9 mouse cellular contexts compared by ENCODE assay signal in genomic region chr4:155580420-155580819, GRCm38 (mm10). TPM values are rescaled to one million over a fixed set of nuclear protein-coding genes. Genes with fewer than 3 reads are reported as not detected.
A peak's percentile ranks its signal among the peaks of the same experiment; 100 is the strongest.
DNase-seq lines count a peak whose midpoint lies in the region; ATAC-seq and TF ChIP-seq lines count a peak whose summit lies in the region.
"Had no signal": no experiment of that assay in that cellular context is flagged by ENCODE, and none has a peak within 500 bp of the region (broad histone marks: within the 10 kb centered on the region; RNA-seq: fewer than 3 reads in every experiment).

No protein-coding gene starts in this region.

- H3K4me2 ChIP-seq in heart, embryonic 11.5 days, result no peak overlapping the region
- H3K4me2 ChIP-seq: neural tube, embryonic 13.5 days had no signal

- TF ChIP-seq EP300 in heart, adult 2 months (IDR thresholded peaks at IDR 0.05; ENCODE audit: insufficient read depth, low read depth, low read length), result no peak

- H3K36me3 ChIP-seq in heart, adult 2 months (ENCODE audit: control insufficient read depth, insufficient read depth, low read length), result no peaks in the 10 kb centered on the region
- H3K36me3 ChIP-seq in heart, embryonic 11.5 days (ENCODE audit: control insufficient read depth, insufficient read depth, low read length), result peaks cover 18% of the 10 kb centered on the region
- peaks cover 27% of the 10 kb centered on the region for H3K36me3 ChIP-seq in thymus, adult 2 months (ENCODE audit: control insufficient read depth, insufficient read depth, low read length)

- no peak for ATAC-seq in heart, embryonic 11.5 days (replicated peaks; ENCODE audit: insufficient number of reproducible peaks, low FRiP score, low TSS enrichment)
- no peak for ATAC-seq in activated CD4-positive, CD25-positive, alpha-beta regulatory T cell, adult 4 months

- no peak overlapping the region for H3K9ac ChIP-seq in heart, adult 2 months (ENCODE audit: low read depth, low read length)
- no peak overlapping the region for H3K9ac ChIP-seq in heart, embryonic 11.5 days (ENCODE audit: low read depth, low read length)
- H3K9ac ChIP-seq: neural tube, embryonic 13.5 days had no signal

- peaks cover 5% of the 10 kb centered on the region for H3K4me1 ChIP-seq in heart, adult 2 months (ENCODE audit: control insufficient read depth, insufficient read depth, low read length)
- H3K4me1 ChIP-seq in heart, embryonic 11.5 days (ENCODE audit: control insufficient read depth, insufficient read depth, low read length), result no peaks in the 10 kb centered on the region
- H3K4me1 ChIP-seq in thymus, adult 2 months (replicated peaks; ENCODE audit: control insufficient read depth, insufficient read depth, low read length), result no peaks in the 10 kb centered on the region
- H3K4me1 ChIP-seq in cortical plate, adult 2 months (ENCODE audit: control insufficient read depth, insufficient read depth, low read length), result no peaks in the 10 kb centered on the region
- H3K4me1 ChIP-seq in olfactory bulb, adult 2 months (ENCODE audit: control insufficient read depth, insufficient read depth, low read length), result no peaks in the 10 kb centered on the region
- H3K4me1 ChIP-seq: neural tube, embryonic 13.5 days had no signal

- H3K79me2 ChIP-seq in heart, adult 2 months (replicated peaks; ENCODE audit: control insufficient read depth, insufficient read depth, low read length), result no peaks in the 10 kb centered on the region; the same call in 1 of the 2 replicates

- H3K27ac ChIP-seq in heart, adult 2 months, result no peak overlapping the region
- H3K27ac ChIP-seq in heart, embryonic 11.5 days (ENCODE audit: low read depth, low read length), result no peak overlapping the region
- no peak overlapping the region for H3K27ac ChIP-seq in thymus, adult 2 months (ENCODE audit: control insufficient read depth, insufficient read depth, low read length)
- no peak overlapping the region for H3K27ac ChIP-seq in cortical plate, adult 2 months (ENCODE audit: insufficient read depth, low read length)
- H3K27ac ChIP-seq in olfactory bulb, adult 2 months (ENCODE audit: insufficient read depth, low read depth, low read length), result no peak overlapping the region
- H3K27ac ChIP-seq: neural tube, embryonic 13.5 days had no signal

- no peak overlapping the region for H3K4me3 ChIP-seq in heart, adult 2 months
- no peak overlapping the region for H3K4me3 ChIP-seq in heart, embryonic 11.5 days (ENCODE audit: low read depth, low read length)
- no peak overlapping the region for H3K4me3 ChIP-seq in thymus, adult 2 months (ENCODE audit: control insufficient read depth, insufficient read depth, low read length)
- no peak overlapping the region for H3K4me3 ChIP-seq in cortical plate, adult 2 months (ENCODE audit: insufficient read depth, low read length)
- no peak overlapping the region for H3K4me3 ChIP-seq in olfactory bulb, adult 2 months (ENCODE audit: insufficient read depth, low read depth, low read length)
- H3K4me3 ChIP-seq: neural tube, embryonic 13.5 days had no signal

- no peaks in the 10 kb centered on the region for H3K27me3 ChIP-seq in heart, adult 2 months (ENCODE audit: control insufficient read depth, insufficient read depth, low read length)
- no peaks in the 10 kb centered on the region for H3K27me3 ChIP-seq in heart, embryonic 11.5 days (ENCODE audit: control insufficient read depth, insufficient read depth, low read length)
- no peaks in the 10 kb centered on the region for H3K27me3 ChIP-seq in thymus, adult 2 months (ENCODE audit: control insufficient read depth, insufficient read depth, low read length)
- H3K27me3 ChIP-seq: neural tube, embryonic 13.5 days had no signal

- peak in 1 of 2 experiments; percentile 71 for DNase-seq in heart, adult 2 months
- DNase-seq in thymus, adult 2 months, result peak; percentile 58
- no peak for DNase-seq in thymus, adult 18-20 months
- peak; percentile 75 to 77 for DNase-seq in layer of hippocampus, postnatal 10 days (ENCODE audit: low spot score in 2 of 2)

- no peak for TF ChIP-seq POLR2A in heart, adult 2 months (IDR thresholded peaks at IDR 0.05; ENCODE audit: insufficient read depth, low read depth, low read length)
- TF ChIP-seq POLR2A in thymus, adult 2 months (IDR thresholded peaks at IDR 0.05; ENCODE audit: control insufficient read depth, extremely low read depth, insufficient read depth, low read length, poor library complexity), result no peak
- no peak for TF ChIP-seq POLR2A in cortical plate, adult 2 months (IDR thresholded peaks at IDR 0.05; ENCODE audit: extremely low read depth, insufficient read depth, low read length)
- TF ChIP-seq POLR2A in olfactory bulb, adult 2 months (IDR thresholded peaks at IDR 0.05; ENCODE audit: insufficient read depth, low read depth, low read length), result no peak

- 32% methylated on average over 1 of the region's 1 CpGs for WGBS in heart, adult 2 months
- 50% methylated on average over 1 of the region's 1 CpGs for WGBS in heart, embryonic 11.5 days (ENCODE audit: insufficient replicate concordance)
- 58% methylated on average over 1 of the region's 1 CpGs for WGBS in thymus, adult 2 months
- WGBS in olfactory bulb, adult 2 months, result 9% methylated on average over 1 of the region's 1 CpGs

- no peaks in the 10 kb centered on the region for H3K9me3 ChIP-seq in heart, embryonic 11.5 days (replicated peaks; ENCODE audit: control insufficient read depth, low read length)
- H3K9me3 ChIP-seq: neural tube, embryonic 13.5 days had no signal

- TF ChIP-seq CTCF in heart, adult 2 months (IDR thresholded peaks at IDR 0.05), result peak; percentile 92
- peak; percentile 27; the same call in 1 of the 2 replicates for TF ChIP-seq CTCF in thymus, adult 2 months (IDR thresholded peaks at IDR 0.05; ENCODE audit: borderline replicate concordance, control insufficient read depth, extremely low read depth, insufficient read depth, low read length, poor library complexity)
- TF ChIP-seq CTCF in cortical plate, adult 2 months (IDR thresholded peaks at IDR 0.05; ENCODE audit: extremely low read depth, insufficient read depth, low read length), result peak; percentile 73
- TF ChIP-seq CTCF in olfactory bulb, adult 2 months (IDR thresholded peaks at IDR 0.05; ENCODE audit: insufficient read depth, low read depth, low read length), result peak; percentile 70

- intact Hi-C loops in heart, adult 2 months (cut with DNase I), result loop anchor here (1.0 kb wide), 1 partner anchor 99 kb away; no protein-coding TSS in a partner anchor

RNA-seq across cellular contexts. Expression of gene Nadk, which starts 18.2 kb away (rescaled TPM):
- total RNA-seq in heart, adult 2 months (2021), result 10 to 100 TPM; 28.4 to 33.2 TPM
- polyA plus RNA-seq in heart, adult 2 months (2012; rRNA removed), result 42.0 and 49.5 TPM in 2 replicates
- 57.0 and 58.6 TPM in 2 replicates for polyA plus RNA-seq in heart, embryonic 11.5 days (2014; fragmentation: Nextera tagmentation; extraction: Ambion mirVana)
- polyA plus RNA-seq in thymus, adult 2 months (2012; rRNA removed), result 129 TPM in 2 replicates
- polyA plus RNA-seq in cortical plate, adult 2 months (2012; rRNA removed), result 66.9 and 70.1 TPM in 2 replicates
- total RNA-seq in layer of hippocampus, postnatal 10 days (2021), result 10 to 100 TPM; 55.8 to 63.5 TPM
- not detected in 2 replicates for polyA plus RNA-seq in olfactory bulb, adult 2 months (2012; ENCODE audit: insufficient read depth, insufficient read length, low replicate concordance, missing spikeins)
- polyA plus RNA-seq in activated CD4-positive, CD25-positive, alpha-beta regulatory T cell, adult 4 months (2017; shearing (Covaris generic)), result 10 to 100 TPM; 42.7 to 49.1 TPM

RNA-seq across cellular contexts. Expression of gene Slc35e2, which starts 20.8 kb away (rescaled TPM):
- total RNA-seq in heart, adult 2 months (2021), result 1 to 10 TPM; 6.3 to 8.2 TPM
- polyA plus RNA-seq in heart, adult 2 months (2012; rRNA removed), result 4.1 and 7.2 TPM in 2 replicates
- 7.7 and 9.6 TPM in 2 replicates for polyA plus RNA-seq in heart, embryonic 11.5 days (2014; fragmentation: Nextera tagmentation; extraction: Ambion mirVana)
- polyA plus RNA-seq in thymus, adult 2 months (2012; rRNA removed), result 17.1 and 19.1 TPM in 2 replicates
- 16.8 and 18.1 TPM in 2 replicates for polyA plus RNA-seq in cortical plate, adult 2 months (2012; rRNA removed)
- total RNA-seq in layer of hippocampus, postnatal 10 days (2021), result 10 to 100 TPM; 37.9 to 38.6 TPM
- not detected in 2 replicates for polyA plus RNA-seq in olfactory bulb, adult 2 months (2012; ENCODE audit: insufficient read depth, insufficient read length, low replicate concordance, missing spikeins)
- 1 to 10 TPM; 6.2 to 8.3 TPM for polyA plus RNA-seq in activated CD4-positive, CD25-positive, alpha-beta regulatory T cell, adult 4 months (2017; shearing (Covaris generic))

RNA-seq across cellular contexts. Expression of gene Cdk11b, which starts 44.2 kb away (rescaled TPM):
- total RNA-seq in heart, adult 2 months (2021), result 10 to 100 TPM; 29.3 to 30.2 TPM
- polyA plus RNA-seq in heart, adult 2 months (2012; rRNA removed), result 17.4 and 20.5 TPM in 2 replicates
- polyA plus RNA-seq in heart, embryonic 11.5 days (2014; fragmentation: Nextera tagmentation; extraction: Ambion mirVana), result 48.2 and 50.0 TPM in 2 replicates
- polyA plus RNA-seq in thymus, adult 2 months (2012; rRNA removed), result 34.4 and 42.1 TPM in 2 replicates
- 48.0 and 48.2 TPM in 2 replicates for polyA plus RNA-seq in cortical plate, adult 2 months (2012; rRNA removed)
- total RNA-seq in layer of hippocampus, postnatal 10 days (2021), result 10 to 100 TPM; 53.5 to 59.7 TPM
- polyA plus RNA-seq in olfactory bulb, adult 2 months (2012; ENCODE audit: insufficient read depth, insufficient read length, low replicate concordance, missing spikeins), result 145 TPM in 1 of 2 replicates, not detected in the other
- 10 to 100 TPM; 74.7 to 99.8 TPM for polyA plus RNA-seq in activated CD4-positive, CD25-positive, alpha-beta regulatory T cell, adult 4 months (2017; shearing (Covaris generic))

Comparison
In these comparisons a context has a peak if more than half of its experiments do, and no peak if none do; other contexts are left out.
1. DNase-seq: peak in thymus, adult 2 months (single experiment) and layer of hippocampus, postnatal 10 days (2 of 2); none in thymus, adult 18-20 months (0 of 2).
2. CTCF ChIP-seq: peak in every context shown above with its lines; median percentile 92 in heart, adult 2 months; 73 in cortical plate, adult 2 months; 70 in olfactory bulb, adult 2 months; 27 in thymus, adult 2 months.